Mouse (Mus musculus): ENCODE data around the gene Cradd. TPM values are rescaled to one million over a fixed set of nuclear protein-coding genes. Genes with fewer than 3 reads are reported as not detected.

Gene Cradd
- polyA plus RNA-seq, 1 experiment: 9.5 TPM

DNA sequence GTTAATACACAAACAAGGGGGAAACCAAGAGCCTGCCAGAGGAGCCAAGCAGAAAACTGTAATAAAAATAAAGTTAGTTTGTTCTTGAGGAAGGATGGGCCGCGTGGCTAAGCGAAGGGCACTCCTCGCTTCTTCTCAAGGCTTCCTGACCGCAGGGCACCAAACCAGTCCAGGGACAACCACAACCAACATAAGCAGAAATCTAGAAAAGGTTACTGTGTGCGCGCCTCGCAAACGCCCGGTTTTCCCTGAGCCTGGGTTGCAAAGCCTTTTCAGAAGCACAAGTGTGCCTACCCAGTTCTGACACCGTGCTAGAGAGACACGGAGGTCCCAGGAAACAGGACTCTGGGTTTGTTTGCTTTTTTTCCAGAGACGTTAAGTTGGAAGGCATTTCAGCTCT, 4.9 kb downstream of the Cradd start:
- TF ChIP-seq REST (IDR thresholded peaks at IDR 0.05; ENCODE audit: insufficient read depth, insufficient read length) (no peak), TCF3 (IDR thresholded peaks at IDR 0.05; ENCODE audit: insufficient read length, low read depth) (no peak), CEBPB (IDR thresholded peaks at IDR 0.05; ENCODE audit: insufficient read depth, poor library complexity, severe bottlenecking) (no peak), POLR2A (IDR thresholded peaks at IDR 0.05; ENCODE audit: insufficient read length, low read depth) (no peak), E2F4 (IDR thresholded peaks at IDR 0.05; ENCODE audit: insufficient read depth) (no peak)
- Histone ChIP-seq H3K4me3 (no peak overlapping the region), H3K36me3 (ENCODE audit: control insufficient read depth, insufficient read depth) (no peaks in the 10 kb centered on the region), H3K79me2 (ENCODE audit: control insufficient read depth, insufficient read depth) (no peaks in the 10 kb centered on the region), H3K4me2 (ENCODE audit: low read depth) (no peak overlapping the region), H3K27me3 (ENCODE audit: control insufficient read depth, insufficient read depth, insufficient read length) (no peaks in the 10 kb centered on the region), H3ac (ENCODE audit: control insufficient read depth, insufficient read length) (no peak overlapping the region)

GRCm38 (mm10) chr10:95318392-95318708, 5.6 kb downstream of the Cradd start:
- Histone ChIP-seq H3ac (ENCODE audit: control insufficient read depth, insufficient read length) (no peak overlapping the region), H3K27me3 (ENCODE audit: control insufficient read depth, insufficient read depth, insufficient read length) (no peaks in the 10 kb centered on the region), H3K4me3 (no peak overlapping the region), H3K36me3 (ENCODE audit: control insufficient read depth, insufficient read depth) (no peaks in the 10 kb centered on the region), H3K4me2 (ENCODE audit: low read depth) (no peak overlapping the region), H3K79me2 (ENCODE audit: control insufficient read depth, insufficient read depth) (no peaks in the 10 kb centered on the region)
- TF ChIP-seq TCF3 (IDR thresholded peaks at IDR 0.05; ENCODE audit: insufficient read length, low read depth) (no peak), E2F4 (IDR thresholded peaks at IDR 0.05; ENCODE audit: insufficient read depth) (no peak), POLR2AphosphoS2 (IDR thresholded peaks at IDR 0.05; ENCODE audit: insufficient read length, low read depth) (no peak), CEBPB (IDR thresholded peaks at IDR 0.05; ENCODE audit: insufficient read depth, poor library complexity, severe bottlenecking) (no peak), POLR2A (IDR thresholded peaks at IDR 0.05; ENCODE audit: insufficient read length, low read depth) (no peak), SRF (IDR thresholded peaks at IDR 0.05; ENCODE audit: control insufficient read depth, insufficient read length, low read depth) (no peak), REST (IDR thresholded peaks at IDR 0.05; ENCODE audit: insufficient read depth, insufficient read length) (no peak), MYOG (IDR thresholded peaks at IDR 0.05; ENCODE audit: control insufficient read depth in 1 of 3, insufficient read depth in 1 of 3, insufficient read length in 2 of 3, low read depth in 2 of 3) (no peak)

GRCm38 (mm10) chr10:95317581-95318391, 6.1 kb downstream of the Cradd start:
- H3K79me2 ChIP-seq (ENCODE audit: control insufficient read depth, insufficient read depth): no peaks in the 10 kb centered on the region
- no peak overlapping the region for H3ac ChIP-seq (ENCODE audit: control insufficient read depth, insufficient read length)
- TF ChIP-seq TCF12 (IDR thresholded peaks at IDR 0.05; ENCODE audit: insufficient read depth, poor library complexity, severe bottlenecking) (no peak), POLR2A (IDR thresholded peaks at IDR 0.05; ENCODE audit: insufficient read length, low read depth) (no peak), CEBPB (IDR thresholded peaks at IDR 0.05; ENCODE audit: insufficient read depth, poor library complexity, severe bottlenecking) (no peak), MYOD1 (IDR thresholded peaks at IDR 0.05; ENCODE audit: control insufficient read depth in 1 of 3, insufficient read length in 2 of 3, low read depth in 2 of 3) (no peak), TCF3 (IDR thresholded peaks at IDR 0.05; ENCODE audit: insufficient read length, low read depth) (no peak), MAX (IDR thresholded peaks at IDR 0.05; ENCODE audit: low read depth) (no peak), USF1 (IDR thresholded peaks at IDR 0.05; ENCODE audit: low read depth) (no peak), E2F4 (IDR thresholded peaks at IDR 0.05; ENCODE audit: insufficient read depth) (no peak), MYOG (IDR thresholded peaks at IDR 0.05; ENCODE audit: control insufficient read depth in 1 of 3, insufficient read depth in 1 of 3, insufficient read length in 2 of 3, low read depth in 2 of 3) (no peak), REST (IDR thresholded peaks at IDR 0.05; ENCODE audit: insufficient read depth, insufficient read length) (no peak), SRF (IDR thresholded peaks at IDR 0.05; ENCODE audit: control insufficient read depth, insufficient read length, low read depth) (no peak), POLR2AphosphoS2 (IDR thresholded peaks at IDR 0.05; ENCODE audit: insufficient read length, low read depth) (no peak)
- H3K36me3 ChIP-seq (ENCODE audit: control insufficient read depth, insufficient read depth): no peaks in the 10 kb centered on the region
- no peaks in the 10 kb centered on the region for H3K27me3 ChIP-seq (ENCODE audit: control insufficient read depth, insufficient read depth, insufficient read length)
- no peak overlapping the region for H3K4me2 ChIP-seq (ENCODE audit: low read depth)
- H3K4me3 ChIP-seq: no peak overlapping the region

DNA sequence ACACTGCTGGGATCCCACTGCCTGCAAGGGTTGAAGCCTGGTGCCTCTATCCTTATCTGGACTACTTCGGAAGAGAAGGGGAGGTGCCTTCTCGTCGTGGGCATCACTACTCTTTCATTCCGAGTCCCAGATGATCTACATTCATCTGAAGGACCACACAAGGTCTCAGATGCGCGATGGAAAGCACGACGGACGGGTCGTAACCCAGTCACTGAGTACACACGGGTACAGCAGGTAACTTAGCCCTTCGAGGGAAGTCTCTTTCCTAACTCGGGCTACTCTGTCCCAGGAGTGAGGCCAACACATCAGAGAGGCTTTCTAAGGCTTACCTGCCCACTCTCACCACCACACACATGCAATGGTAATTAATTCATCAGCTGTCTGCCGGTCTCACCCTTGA, 6.8 kb downstream of the Cradd start:
- Histone ChIP-seq H3K4me2 (ENCODE audit: low read depth) (no peak overlapping the region), H3K27me3 (ENCODE audit: control insufficient read depth, insufficient read depth, insufficient read length) (no peaks in the 10 kb centered on the region), H3K36me3 (ENCODE audit: control insufficient read depth, insufficient read depth) (no peaks in the 10 kb centered on the region), H3ac (ENCODE audit: control insufficient read depth, insufficient read length) (no peak overlapping the region), H3K4me3 (no peak overlapping the region), H3K79me2 (ENCODE audit: control insufficient read depth, insufficient read depth) (no peaks in the 10 kb centered on the region)
- TF ChIP-seq POLR2A (IDR thresholded peaks at IDR 0.05; ENCODE audit: insufficient read length, low read depth) (no peak), SRF (IDR thresholded peaks at IDR 0.05; ENCODE audit: control insufficient read depth, insufficient read length, low read depth) (no peak), POLR2AphosphoS2 (IDR thresholded peaks at IDR 0.05; ENCODE audit: insufficient read length, low read depth) (no peak), MYOG (IDR thresholded peaks at IDR 0.05; ENCODE audit: control insufficient read depth in 1 of 3, insufficient read depth in 1 of 3, insufficient read length in 2 of 3, low read depth in 2 of 3) (no peak), E2F4 (IDR thresholded peaks at IDR 0.05; ENCODE audit: insufficient read depth) (no peak)

GRCm38 (mm10) chr10:95316675-95317074, 7.3 kb downstream of the Cradd start:
- no peak overlapping the region for H3ac ChIP-seq (ENCODE audit: control insufficient read depth, insufficient read length)
- H3K36me3 ChIP-seq (ENCODE audit: control insufficient read depth, insufficient read depth): no peaks in the 10 kb centered on the region
- H3K79me2 ChIP-seq (ENCODE audit: control insufficient read depth, insufficient read depth): no peaks in the 10 kb centered on the region
- TF ChIP-seq TCF3 (IDR thresholded peaks at IDR 0.05; ENCODE audit: insufficient read length, low read depth) (no peak), E2F4 (IDR thresholded peaks at IDR 0.05; ENCODE audit: insufficient read depth) (no peak), CEBPB (IDR thresholded peaks at IDR 0.05; ENCODE audit: insufficient read depth, poor library complexity, severe bottlenecking) (no peak), REST (IDR thresholded peaks at IDR 0.05; ENCODE audit: insufficient read depth, insufficient read length) (no peak), TCF12 (IDR thresholded peaks at IDR 0.05; ENCODE audit: insufficient read depth, poor library complexity, severe bottlenecking) (no peak), SRF (IDR thresholded peaks at IDR 0.05; ENCODE audit: control insufficient read depth, insufficient read length, low read depth) (no peak), USF1 (IDR thresholded peaks at IDR 0.05; ENCODE audit: low read depth) (no peak), MAX (IDR thresholded peaks at IDR 0.05; ENCODE audit: low read depth) (no peak), MYOD1 (IDR thresholded peaks at IDR 0.05; ENCODE audit: control insufficient read depth in 1 of 3, insufficient read length in 2 of 3, low read depth in 2 of 3) (no peak), MYOG (IDR thresholded peaks at IDR 0.05; ENCODE audit: control insufficient read depth in 1 of 3, insufficient read depth in 1 of 3, insufficient read length in 2 of 3, low read depth in 2 of 3) (no peak)
- H3K27me3 ChIP-seq (ENCODE audit: control insufficient read depth, insufficient read depth, insufficient read length): no peaks in the 10 kb centered on the region
- H3K4me3 ChIP-seq: no peak overlapping the region
- no peak overlapping the region for H3K4me2 ChIP-seq (ENCODE audit: low read depth)
